Mouse (Mus musculus) hindbrain, embryonic 11.5 days (tissue): ENCODE results near the gene Rbfox1. TPM values are rescaled to one million over a fixed set of nuclear protein-coding genes. Genes with fewer than 3 reads are reported as not detected.

ENCODE experiments used
- ATAC-seq: fragments of 200-750 bp; cut with Nextera tagmentation; 2 replicates; pipeline ENCODE4 v1.8.0; 2017; ENCODE audit warnings: mild to moderate bottlenecking, moderate TSS enrichment, moderate library complexity; ENCODE audit not compliant: low FRiP score
- DNase-seq: peaks from one replicate; pipeline ENCODE4 v3.0.0-alpha.2; 2015; ENCODE audit warnings: low spot score
- H3K27ac ChIP-seq: fragments of 300-500 bp; sonication (generic); 2 replicates; pipeline ENCODE4 v1.5.1; 2014; ENCODE audit warnings: mild to moderate bottlenecking, low read depth, low read length
- H3K27me3 ChIP-seq: fragments of 300-500 bp; sonication (generic); 2 replicates; pipeline ENCODE4 v1.6.1; 2014; ENCODE audit warnings: mild to moderate bottlenecking, low read length, moderate library complexity, mixed read lengths; ENCODE audit not compliant: control insufficient read depth, insufficient read depth
- H3K36me3 ChIP-seq: fragments of 300-500 bp; sonication (generic); 2 replicates; pipeline ENCODE4 v1.6.1; 2014; ENCODE audit warnings: mild to moderate bottlenecking, low read length, moderate library complexity, mixed read lengths; ENCODE audit not compliant: control insufficient read depth, insufficient read depth
- H3K4me1 ChIP-seq: fragments of 300-500 bp; sonication (generic); replicated peaks from 2 replicates; pipeline ENCODE4 v1.6.1; 2014; ENCODE audit warnings: low read length, mixed read lengths; ENCODE audit not compliant: control insufficient read depth, insufficient read depth
- H3K4me2 ChIP-seq: fragments of 300-500 bp; sonication (generic); replicated peaks from 2 replicates; pipeline ENCODE4 v1.6.1; 2014; ENCODE audit warnings: mild to moderate bottlenecking, low read depth, low read length
- H3K4me3 ChIP-seq: fragments of 300-500 bp; sonication (generic); 2 replicates; pipeline ENCODE4 v1.5.1; 2014; ENCODE audit warnings: low read depth, low read length
- H3K9ac ChIP-seq: fragments of 300-500 bp; sonication (generic); 2 replicates; pipeline ENCODE4 v1.6.1; 2014; ENCODE audit warnings: low read depth, low read length
- H3K9me3 ChIP-seq: fragments of 300-500 bp; sonication (generic); 2 replicates; pipeline ENCODE4 v1.6.1; 2016; ENCODE audit warnings: low read length; ENCODE audit not compliant: control insufficient read depth
- WGBS: fragments of 180-500 bp; shearing (Covaris S2); extraction: QIAGEN DNeasy Blood & Tissue Kit; methylation state at CpG from one replicate; pipeline ENCODE4 v1.1.7; 2014; 5-methylcytosine and 5-hydroxymethylcytosine counted together
- polyA plus RNA-seq: library from polyadenylated mRNA; unstranded; fragments of >200 nt; fragmentation: Nextera tagmentation; extraction: Ambion mirVana; gene quantifications from 2 replicates; pipeline ENCODE4 v1.2.1, GENCODE M21; 2014

The Rbfox1 gene
- polyA plus RNA-seq, 1 experiment from 2014 or later: 20.3 TPM

GRCm38 (mm10) chr16:6427292-6428281 lies 542.4 kb downstream of the Rbfox1 start:
- DNase-seq (peak; percentile 25), ATAC-seq (0 out of 2 replicates have a peak, but pooled peaks have one; percentile 30)
- 64% methylated on average over 12 of the region's 12 CpGs for WGBS
- no peaks in the 10 kb centered on the region for H3K4me1 ChIP-seq
- H3K36me3 ChIP-seq: no peaks in the 10 kb centered on the region
- no peak overlapping the region for H3K27ac ChIP-seq
- no peaks in the 10 kb centered on the region for H3K27me3 ChIP-seq
- H3K9ac ChIP-seq: no peak overlapping the region
- no peak overlapping the region for H3K4me3 ChIP-seq
- H3K4me2 ChIP-seq: no peak overlapping the region
- no peaks in the 10 kb centered on the region for H3K9me3 ChIP-seq

GRCm38 (mm10) chr16:6430981-6431380 lies 545.8 kb downstream of the Rbfox1 start:
- Histone ChIP-seq H3K4me1 (no peaks in the 10 kb centered on the region), H3K4me3 (no peak overlapping the region), H3K36me3 (no peaks in the 10 kb centered on the region), H3K9ac (no peak overlapping the region), H3K27me3 (no peaks in the 10 kb centered on the region), H3K27ac (no peak overlapping the region), H3K4me2 (no peak overlapping the region), H3K9me3 (no peaks in the 10 kb centered on the region)
- WGBS: 83% methylated on average over 2 of the region's 2 CpGs
- ATAC-seq (no peak), DNase-seq (no peak)

GRCm38 (mm10) chr16:6436445-6436844 lies 551.3 kb downstream of the Rbfox1 start:
- H3K4me1 ChIP-seq: no peaks in the 10 kb centered on the region
- 64% methylated on average over 2 of the region's 2 CpGs for WGBS
- H3K4me3 ChIP-seq: no peak overlapping the region
- DNase-seq (peak; percentile 2), ATAC-seq (no peak)
- no peak overlapping the region for H3K4me2 ChIP-seq
- H3K36me3 ChIP-seq: no peaks in the 10 kb centered on the region
- no peaks in the 10 kb centered on the region for H3K9me3 ChIP-seq
- H3K9ac ChIP-seq: no peak overlapping the region
- H3K27me3 ChIP-seq: no peaks in the 10 kb centered on the region
- no peak overlapping the region for H3K27ac ChIP-seq

GRCm38 (mm10) chr16:6448250-6448649 lies 563.1 kb downstream of the Rbfox1 start:
- H3K27me3 ChIP-seq: no peaks in the 10 kb centered on the region
- H3K36me3 ChIP-seq: no peaks in the 10 kb centered on the region
- H3K27ac ChIP-seq: no peak overlapping the region
- ATAC-seq (no peak), DNase-seq (no peak)
- H3K9ac ChIP-seq: no peak overlapping the region
- no peaks in the 10 kb centered on the region for H3K9me3 ChIP-seq
- H3K4me2 ChIP-seq: no peak overlapping the region
- 60% methylated on average over 5 of the region's 5 CpGs for whole genome bisulfite sequencing
- H3K4me1 ChIP-seq: no peaks in the 10 kb centered on the region
- no peak overlapping the region for H3K4me3 ChIP-seq

- Histone ChIP-seq H3K9me3 (no peaks in the 10 kb centered on the region), H3K27ac (no peak overlapping the region), H3K4me1 (no peaks in the 10 kb centered on the region), H3K36me3 (no peaks in the 10 kb centered on the region), H3K9ac (no peak overlapping the region), H3K4me3 (no peak overlapping the region), H3K4me2 (no peak overlapping the region), H3K27me3 (no peaks in the 10 kb centered on the region)
- DNase-seq (peak; percentile 18), ATAC-seq (no peak)
- WGBS: 83% methylated on average over 3 of the region's 3 CpGs
These were observed 570.2 kb downstream of the Rbfox1 start for GRCm38 (mm10) chr16:6455349-6455748.

GRCm38 (mm10) chr16:6479094-6479590 lies 594.0 kb downstream of the Rbfox1 start:
- no peak overlapping the region for H3K27ac ChIP-seq
- ATAC-seq (no peak), DNase-seq (no peak)
- H3K9me3 ChIP-seq: no peaks in the 10 kb centered on the region
- H3K9ac ChIP-seq: no peak overlapping the region
- H3K4me1 ChIP-seq: no peaks in the 10 kb centered on the region
- no peak overlapping the region for H3K4me2 ChIP-seq
- WGBS: 76% methylated on average over 1 of the region's 1 CpGs
- no peaks in the 10 kb centered on the region for H3K36me3 ChIP-seq
- H3K4me3 ChIP-seq: no peak overlapping the region
- no peaks in the 10 kb centered on the region for H3K27me3 ChIP-seq

GRCm38 (mm10) chr16:6479616-6480410 lies 594.7 kb downstream of the Rbfox1 start:
- no peak overlapping the region for H3K4me2 ChIP-seq
- H3K9ac ChIP-seq: no peak overlapping the region
- ATAC-seq (no peak), DNase-seq (peak; percentile 38)
- H3K27me3 ChIP-seq: no peaks in the 10 kb centered on the region
- H3K36me3 ChIP-seq: no peaks in the 10 kb centered on the region
- H3K9me3 ChIP-seq: no peaks in the 10 kb centered on the region
- WGBS: 36% methylated on average over 3 of the region's 3 CpGs
- H3K4me1 ChIP-seq: no peaks in the 10 kb centered on the region
- no peak overlapping the region for H3K27ac ChIP-seq
- no peak overlapping the region for H3K4me3 ChIP-seq

GRCm38 (mm10) chr16:6480411-6480728 lies 595.2 kb downstream of the Rbfox1 start:
- WGBS: 14% methylated on average over 5 of the region's 5 CpGs
- no peak overlapping the region for H3K4me3 ChIP-seq
- H3K9ac ChIP-seq: no peak overlapping the region
- no peak overlapping the region for H3K27ac ChIP-seq
- H3K4me2 ChIP-seq: no peak overlapping the region
- H3K9me3 ChIP-seq: no peaks in the 10 kb centered on the region
- H3K36me3 ChIP-seq: no peaks in the 10 kb centered on the region
- ATAC-seq (no peak), DNase-seq (peak; percentile 83)
- H3K27me3 ChIP-seq: no peaks in the 10 kb centered on the region
- no peaks in the 10 kb centered on the region for H3K4me1 ChIP-seq
